Mouse (Mus musculus): ENCODE data around the gene Gm40193. TPM values are rescaled to one million over a fixed set of nuclear protein-coding genes. Genes with fewer than 3 reads are reported as not detected.

Gene Gm40193
- polyA plus RNA-seq (2012; rRNA removed) = not detected in 2 replicates

DNA sequence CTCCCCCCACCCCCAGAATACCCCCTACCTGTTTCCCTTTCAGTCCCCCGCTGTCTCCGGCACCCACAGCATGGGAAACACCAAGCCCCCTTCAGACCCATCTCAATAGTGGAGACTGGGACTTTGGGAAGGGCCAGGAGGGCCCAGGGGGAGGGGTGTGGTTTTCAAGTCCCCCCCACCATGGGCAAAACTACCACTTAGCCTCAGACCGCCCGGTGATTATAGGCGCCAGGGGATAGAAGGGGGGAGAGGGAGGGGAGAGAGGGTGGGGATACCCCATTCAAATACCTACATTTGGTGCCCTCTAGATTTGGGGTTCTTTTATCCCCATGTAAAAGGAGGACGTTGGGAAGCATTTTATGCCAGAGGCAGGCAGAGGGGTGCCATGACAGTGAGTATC lies at the start of gene Gm40193:
Gene Gm40193 (minus strand): TSS at position 101 of the 400 bp plus-strand sequence.
- Histone ChIP-seq H3K27me3 (ENCODE audit: control insufficient read depth, insufficient read depth, low read length) (no peaks in the 10 kb centered on the region), H3K4me3 (ENCODE audit: control insufficient read depth, low read depth, low read length) (no peak within 1 kb of the TSS), H3K36me3 (ENCODE audit: control insufficient read depth, insufficient read depth, low read length) (no peaks in the 10 kb centered on the region), H3K27ac (ENCODE audit: control insufficient read depth, insufficient read depth, low read depth, low read length) (no peak within 1 kb of the TSS), H3K4me1 (ENCODE audit: control insufficient read depth, insufficient read depth, low read length) (no peaks in the 10 kb centered on the region)
- no peak for TF ChIP-seq POLR2A (IDR thresholded peaks at IDR 0.05; ENCODE audit: control insufficient read depth, low read depth, low read length)
- TF ChIP-seq CTCF (IDR thresholded peaks at IDR 0.05; ENCODE audit: control insufficient read depth, insufficient read depth, insufficient replicate concordance, low read depth, low read length) = no peak

DNA sequence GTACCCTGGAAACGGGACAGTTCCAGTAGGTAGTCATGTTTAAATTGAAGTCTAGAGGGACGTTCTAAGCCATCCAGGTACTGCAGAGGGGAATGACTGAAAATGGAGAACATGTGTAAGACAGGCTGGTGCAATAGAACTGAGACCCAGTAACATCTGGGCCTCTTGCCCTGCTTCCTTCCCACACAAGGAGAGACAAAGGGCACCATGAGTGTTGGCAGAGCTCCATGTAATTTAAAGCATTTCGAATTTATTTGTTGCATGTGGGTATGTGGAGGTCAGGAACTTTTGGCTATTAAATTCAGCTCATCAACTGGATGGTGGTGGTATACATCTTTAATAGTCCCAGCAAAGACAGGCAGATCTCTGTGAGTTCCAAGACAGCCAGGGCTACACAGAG lies 49.5 kb upstream of the Gm40193 start:
- Histone ChIP-seq H3K4me3 (ENCODE audit: control insufficient read depth, low read depth, low read length) (no peak overlapping the region), H3K4me1 (ENCODE audit: control insufficient read depth, insufficient read depth, low read length) (0 out of 2 replicates have a peak, but pooled peaks cover 2% of the 10 kb centered on the region), H3K36me3 (ENCODE audit: control insufficient read depth, insufficient read depth, low read length) (no peaks in the 10 kb centered on the region), H3K27ac (ENCODE audit: control insufficient read depth, insufficient read depth, low read depth, low read length) (no peak overlapping the region), H3K27me3 (ENCODE audit: control insufficient read depth, insufficient read depth, low read length) (no peaks in the 10 kb centered on the region)
- TF ChIP-seq POLR2A (IDR thresholded peaks at IDR 0.05; ENCODE audit: control insufficient read depth, low read depth, low read length) (no peak), CTCF (IDR thresholded peaks at IDR 0.05; ENCODE audit: control insufficient read depth, insufficient read depth, insufficient replicate concordance, low read depth, low read length) (no peak)

GRCm38 (mm10) chr11:70580921-70581320 lies 48.2 kb upstream of the Gm40193 start:
- TF ChIP-seq POLR2A (IDR thresholded peaks at IDR 0.05; ENCODE audit: control insufficient read depth, low read depth, low read length) (no peak), CTCF (IDR thresholded peaks at IDR 0.05; ENCODE audit: control insufficient read depth, insufficient read depth, insufficient replicate concordance, low read depth, low read length) (no peak)
- H3K4me1 ChIP-seq (ENCODE audit: control insufficient read depth, insufficient read depth, low read length) = 0 out of 2 replicates have a peak, but pooled peaks cover 2% of the 10 kb centered on the region
- no peaks in the 10 kb centered on the region for H3K36me3 ChIP-seq (ENCODE audit: control insufficient read depth, insufficient read depth, low read length)
- H3K4me3 ChIP-seq (ENCODE audit: control insufficient read depth, low read depth, low read length) = no peak overlapping the region
- no peaks in the 10 kb centered on the region for H3K27me3 ChIP-seq (ENCODE audit: control insufficient read depth, insufficient read depth, low read length)
- no peak overlapping the region for H3K27ac ChIP-seq (ENCODE audit: control insufficient read depth, insufficient read depth, low read depth, low read length)

- H3K36me3 ChIP-seq (ENCODE audit: control insufficient read depth, insufficient read depth, low read length) = no peaks in the 10 kb centered on the region
- H3K27ac ChIP-seq (ENCODE audit: control insufficient read depth, insufficient read depth, low read depth, low read length) = no peak overlapping the region
- H3K27me3 ChIP-seq (ENCODE audit: control insufficient read depth, insufficient read depth, low read length) = no peaks in the 10 kb centered on the region
- TF ChIP-seq POLR2A (IDR thresholded peaks at IDR 0.05; ENCODE audit: control insufficient read depth, low read depth, low read length) (no peak), CTCF (IDR thresholded peaks at IDR 0.05; ENCODE audit: control insufficient read depth, insufficient read depth, insufficient replicate concordance, low read depth, low read length) (no peak)
- 0 out of 2 replicates have a peak, but pooled peaks cover under 1% of the 10 kb centered on the region for H3K4me1 ChIP-seq (ENCODE audit: control insufficient read depth, insufficient read depth, low read length)
- H3K4me3 ChIP-seq (ENCODE audit: control insufficient read depth, low read depth, low read length) = no peak overlapping the region
Observed at GRCm38 (mm10) chr11:70580358-70580720, 47.6 kb upstream of the Gm40193 start.

- H3K4me3 ChIP-seq (ENCODE audit: control insufficient read depth, low read depth, low read length) = no peak overlapping the region
- no peaks in the 10 kb centered on the region for H3K27me3 ChIP-seq (ENCODE audit: control insufficient read depth, insufficient read depth, low read length)
- no peak overlapping the region for H3K27ac ChIP-seq (ENCODE audit: control insufficient read depth, insufficient read depth, low read depth, low read length)
- H3K36me3 ChIP-seq (ENCODE audit: control insufficient read depth, insufficient read depth, low read length) = no peaks in the 10 kb centered on the region
- no peaks in the 10 kb centered on the region for H3K4me1 ChIP-seq (ENCODE audit: control insufficient read depth, insufficient read depth, low read length)
- TF ChIP-seq POLR2A (IDR thresholded peaks at IDR 0.05; ENCODE audit: control insufficient read depth, low read depth, low read length) (no peak), CTCF (IDR thresholded peaks at IDR 0.05; ENCODE audit: control insufficient read depth, insufficient read depth, insufficient replicate concordance, low read depth, low read length) (no peak)
Observed at GRCm38 (mm10) chr11:70579710-70580357, 47.1 kb upstream of the Gm40193 start.

DNA sequence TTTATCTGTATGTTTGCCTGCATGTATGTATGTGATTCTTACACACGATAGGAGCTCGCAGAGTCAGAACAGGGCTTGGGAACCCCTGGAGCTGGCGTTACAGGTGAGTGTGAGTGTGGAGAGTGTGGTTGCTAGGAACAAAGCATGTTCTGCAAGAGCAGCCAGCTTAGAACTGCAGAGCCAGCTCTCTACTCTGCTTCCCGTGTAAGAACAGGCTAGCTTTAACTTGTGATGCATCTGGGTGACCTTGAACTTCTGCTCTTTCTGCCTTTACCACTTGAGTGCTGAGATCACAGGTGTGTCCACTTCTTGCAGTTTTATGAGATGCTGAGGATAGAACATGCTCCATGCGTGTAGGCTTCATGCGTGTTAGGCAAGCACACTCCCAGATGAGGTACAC lies 46.2 kb upstream of the Gm40193 start:
- H3K27me3 ChIP-seq (ENCODE audit: control insufficient read depth, insufficient read depth, low read length) = no peaks in the 10 kb centered on the region

GRCm38 (mm10) chr11:70577201-70577600 lies 44.5 kb upstream of the Gm40193 start:
- Histone ChIP-seq H3K27me3 (ENCODE audit: control insufficient read depth, insufficient read depth, low read length) (no peaks in the 10 kb centered on the region), H3K27ac (ENCODE audit: control insufficient read depth, insufficient read depth, low read depth, low read length) (no peak overlapping the region), H3K4me1 (ENCODE audit: control insufficient read depth, insufficient read depth, low read length) (no peaks in the 10 kb centered on the region), H3K4me3 (ENCODE audit: control insufficient read depth, low read depth, low read length) (no peak overlapping the region), H3K36me3 (ENCODE audit: control insufficient read depth, insufficient read depth, low read length) (no peaks in the 10 kb centered on the region)
- TF ChIP-seq POLR2A (IDR thresholded peaks at IDR 0.05; ENCODE audit: control insufficient read depth, low read depth, low read length) = no peak
- no peak for TF ChIP-seq CTCF (IDR thresholded peaks at IDR 0.05; ENCODE audit: control insufficient read depth, insufficient read depth, insufficient replicate concordance, low read depth, low read length)

More for the DNA sequence above, 46.2 kb upstream of the Gm40193 start:
- Histone ChIP-seq H3K27ac (ENCODE audit: control insufficient read depth, insufficient read depth, low read depth, low read length) (no peak overlapping the region), H3K36me3 (ENCODE audit: control insufficient read depth, insufficient read depth, low read length) (no peaks in the 10 kb centered on the region), H3K4me3 (ENCODE audit: control insufficient read depth, low read depth, low read length) (no peak overlapping the region), H3K4me1 (ENCODE audit: control insufficient read depth, insufficient read depth, low read length) (no peaks in the 10 kb centered on the region)
- TF ChIP-seq POLR2A (IDR thresholded peaks at IDR 0.05; ENCODE audit: control insufficient read depth, low read depth, low read length) (no peak), CTCF (IDR thresholded peaks at IDR 0.05; ENCODE audit: control insufficient read depth, insufficient read depth, insufficient replicate concordance, low read depth, low read length) (no peak)
